Mouse (Mus musculus) activated CD4-positive, CD25-positive, alpha-beta regulatory T cell, adult 9 weeks (primary cell): ENCODE measurements around the gene Prg3. TPM values are rescaled to one million over a fixed set of nuclear protein-coding genes. Genes with fewer than 3 reads are reported as not detected.

Experiments used
- polyA plus RNA-seq: library from polyadenylated mRNA; unstranded; fragments of 100-300 nt; shearing (Covaris generic); gene quantifications from one replicate; pipeline ENCODE4 v1.2.1, GENCODE M21; 2017

The Prg3 gene
- polyA plus RNA-seq: not detected

GRCm38 (mm10) chr2:84987930-84988329 is at the start of gene Prg3:
TSS of gene Prg3 (plus strand) at chr2:84988215.

GRCm38 (mm10) chr2:84980188-84980587 is 7.8 kb upstream of the Prg3 start, which contains the start of gene Prg2:
TSS of gene Prg2 (plus strand) at chr2:84980461.

DNA sequence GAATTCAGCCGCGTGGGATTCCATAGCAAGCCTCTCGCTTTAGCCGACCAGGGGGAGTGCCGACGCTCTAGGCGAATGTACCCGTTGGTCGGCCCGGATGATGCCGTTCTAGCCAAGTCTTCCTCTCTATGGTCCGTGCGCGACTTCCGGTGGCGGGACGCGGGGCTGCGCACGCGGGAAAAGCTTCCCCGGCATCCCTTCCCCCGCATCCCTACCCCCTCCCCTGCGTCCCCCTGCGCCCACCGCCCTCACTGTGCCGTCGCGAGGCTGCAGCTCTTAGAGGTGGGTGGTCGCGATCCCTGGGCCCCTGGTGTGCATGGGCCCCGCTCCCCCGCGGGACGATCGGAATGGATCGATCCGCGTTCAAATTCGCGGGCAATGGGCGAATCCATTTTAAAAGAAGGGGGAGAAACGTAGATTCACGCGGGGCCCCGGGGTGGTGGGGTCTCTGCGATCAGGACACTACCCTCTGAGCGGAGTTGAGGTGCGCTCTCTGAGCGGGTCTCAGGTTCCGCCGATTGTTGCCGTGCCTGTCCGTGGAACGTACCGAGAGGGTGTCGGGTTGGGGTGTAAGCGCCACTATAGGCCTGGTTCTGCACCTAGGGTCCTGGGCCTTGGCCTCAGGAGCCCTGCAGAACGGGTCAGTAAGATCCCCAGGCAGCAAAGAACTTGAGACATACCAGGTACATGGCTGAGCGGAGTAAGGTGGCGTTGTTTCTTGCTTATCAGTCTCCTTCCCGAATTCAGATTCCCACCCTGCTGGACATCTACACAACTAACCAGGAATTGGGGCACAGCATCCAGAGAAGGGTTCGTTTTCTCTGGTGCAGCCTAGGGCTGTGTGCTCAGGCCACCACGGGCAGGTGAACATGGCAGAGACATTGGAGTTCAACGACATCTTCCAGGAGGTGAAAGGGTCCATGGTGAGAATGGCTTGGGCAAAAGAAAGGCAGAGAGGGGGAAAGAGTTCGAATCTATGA is 49.3 kb downstream of the Prg3 start, which contains the start of the genes Ssrp1 and P2rx3:
TSS of gene Ssrp1 (plus strand) at position 188 of the 980 bp plus-strand sequence.
TSS of gene P2rx3 (minus strand) at position 416 of the 980 bp plus-strand sequence.

Other genes with a start within 250 kb of the Prg3 start
- not detected for gene Gm19426, start 244.6 kb upstream of the Prg3 start, polyA plus RNA-seq
- not detected for gene Serping1, start 212.8 kb upstream of the Prg3 start, polyA plus RNA-seq
- 77.5 TPM for gene Ube2l6, start 189.4 kb upstream of the Prg3 start, polyA plus RNA-seq
- gene Smtnl1, start 165.6 kb upstream of the Prg3 start, polyA plus RNA-seq: not detected
- 34.2 TPM for gene Timm10, start 161.2 kb upstream of the Prg3 start, polyA plus RNA-seq
- gene Slc43a1, start 149.4 kb upstream of the Prg3 start, polyA plus RNA-seq: 12.3 TPM
- not detected for gene Rtn4rl2, start 101.5 kb upstream of the Prg3 start, polyA plus RNA-seq
- 14.3 TPM for gene Slc43a3, start 51.6 kb upstream of the Prg3 start, polyA plus RNA-seq
- gene Prg2, start 7.8 kb upstream of the Prg3 start, polyA plus RNA-seq: not detected
- 229 TPM for gene Ssrp1, start 49.0 kb downstream of the Prg3 start, polyA plus RNA-seq
- not detected for gene P2rx3, start 49.2 kb downstream of the Prg3 start, polyA plus RNA-seq
- 19.2 TPM for gene Tnks1bp1, start 59.8 kb downstream of the Prg3 start, polyA plus RNA-seq
- gene Aplnr, start 148.0 kb downstream of the Prg3 start, polyA plus RNA-seq: not detected
- not detected for gene Lrrc55, start 209.0 kb downstream of the Prg3 start, polyA plus RNA-seq